Mouse (Mus musculus) adrenal gland, adult (tissue): ENCODE results near the gene Hps3.
"Not testable (repeated sequence)": the region's sequence is repeated elsewhere in the genome, so short reads cannot be mapped to it uniquely, and the experiment has no call there.

Experiments
- DNase-seq, 2 experiments: peaks; one replicate each; pipeline ENCODE4 v3.0.0; 2022 to 2023; ENCODE audit warnings: low spot score in 1 of 2; ENCODE audit not compliant: inconsistent age in 2 of 2

Hps3 gene

GRCm38 (mm10) chr3:20034719-20035404, at the start of gene Hps3:
Hps3 (minus strand) TSS chr3:20035315.
- DNase-seq = peak; percentile 90 to 96

- DNase-seq = no peak
Observed at GRCm38 (mm10) chr3:20082161-20082560, 47.0 kb upstream of the Hps3 start.

- DNase-seq = peak; percentile 16 to 42
Observed at GRCm38 (mm10) chr3:20076145-20077053, 41.3 kb upstream of the Hps3 start.

GRCm38 (mm10) chr3:20058197-20058541, 23.1 kb upstream of the Hps3 start:
- no peak for DNase-seq

- peak; percentile 95 to 99 for DNase-seq
Observed at GRCm38 (mm10) chr3:20057306-20058196, 22.4 kb upstream of the Hps3 start, which contains the start of gene Hltf. Hltf (plus strand) TSS chr3:20057811.

GRCm38 (mm10) chr3:20044736-20045135, 9.6 kb upstream of the Hps3 start:
- DNase-seq = not testable (repeated sequence)

GRCm38 (mm10) chr3:20041461-20041860, 6.3 kb upstream of the Hps3 start:
- not testable (repeated sequence) for DNase-seq

GRCm38 (mm10) chr3:20036069-20036468, 954 bp upstream of the Hps3 start:
- DNase-seq = no peak

- DNase-seq = peak in 1 of 2 experiments; percentile 30
Observed at GRCm38 (mm10) chr3:20033761-20034718, 1.1 kb downstream of the Hps3 start.

GRCm38 (mm10) chr3:20030807-20031206, 4.3 kb downstream of the Hps3 start:
- DNase-seq = no peak

- no peak for DNase-seq
Observed at GRCm38 (mm10) chr3:20028640-20029039, 6.5 kb downstream of the Hps3 start.

- no peak for DNase-seq
Observed at GRCm38 (mm10) chr3:20027788-20028187, 7.3 kb downstream of the Hps3 start.

- no peak for DNase-seq
Observed at GRCm38 (mm10) chr3:20026996-20027689, 8.0 kb downstream of the Hps3 start.

GRCm38 (mm10) chr3:20026481-20026880, 8.6 kb downstream of the Hps3 start:
- no peak for DNase-seq

- DNase-seq = no peak
Observed at GRCm38 (mm10) chr3:20023832-20024231, 11.3 kb downstream of the Hps3 start.

- DNase-seq = no peak
Observed at GRCm38 (mm10) chr3:20018076-20018475, 17.0 kb downstream of the Hps3 start.

- DNase-seq = no peak
Observed at GRCm38 (mm10) chr3:20014454-20014853, 20.7 kb downstream of the Hps3 start.

- DNase-seq = not testable (repeated sequence)
Observed at GRCm38 (mm10) chr3:20010905-20011304, 24.2 kb downstream of the Hps3 start.

- no peak for DNase-seq
Observed at GRCm38 (mm10) chr3:20010464-20010863, 24.7 kb downstream of the Hps3 start.
